Mouse (Mus musculus): Measurements from ENCODE around the gene Fgfr2. TPM values are rescaled to one million over a fixed set of nuclear protein-coding genes. Genes with fewer than 3 reads are reported as not detected.
"Not testable (repeated sequence)": the region's sequence is repeated elsewhere in the genome, so short reads cannot be mapped to it uniquely, and the experiment has no call there.

Gene Fgfr2
- polyA plus RNA-seq, 1 experiment, result 0.17 TPM

DNA sequence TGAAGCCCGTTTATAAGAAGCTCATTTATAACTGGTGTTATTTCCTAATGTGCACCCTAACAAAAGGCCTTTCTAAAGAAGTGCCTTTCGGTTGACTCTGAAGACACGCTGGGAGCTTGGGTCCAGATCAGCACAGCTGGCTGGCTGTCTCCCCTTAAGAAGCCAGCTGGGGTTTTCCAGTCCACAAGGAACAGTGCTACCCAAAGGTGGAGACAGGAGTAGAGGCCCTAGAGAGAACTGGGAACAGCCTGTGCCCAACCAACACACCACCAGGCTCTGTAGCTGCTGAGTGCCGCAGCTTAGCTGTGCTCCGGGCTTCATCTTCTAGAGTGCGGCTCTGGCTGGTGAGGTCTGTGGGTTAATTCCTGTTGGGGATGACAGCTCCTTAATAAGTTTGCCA lies 22.1 kb downstream of the Fgfr2 start:
- H3K4me3 ChIP-seq, result no peak overlapping the region
- H3K36me3 ChIP-seq (ENCODE audit: control insufficient read depth, insufficient read depth), result no peaks in the 10 kb centered on the region
- H3K4me2 ChIP-seq (ENCODE audit: low read depth), result no peak overlapping the region
- TF ChIP-seq TCF3 (IDR thresholded peaks at IDR 0.05; ENCODE audit: insufficient read length, low read depth), result no peak
- TF ChIP-seq REST (IDR thresholded peaks at IDR 0.05; ENCODE audit: insufficient read depth, insufficient read length), result no peak
- TF ChIP-seq MYOG (IDR thresholded peaks at IDR 0.05; ENCODE audit: control insufficient read depth in 1 of 3, insufficient read depth in 1 of 3, insufficient read length in 2 of 3, low read depth in 2 of 3), result no peak
- no peak for TF ChIP-seq CEBPB (IDR thresholded peaks at IDR 0.05; ENCODE audit: insufficient read depth, poor library complexity, severe bottlenecking)
- TF ChIP-seq MYOD1 (IDR thresholded peaks at IDR 0.05; ENCODE audit: control insufficient read depth in 1 of 3, insufficient read length in 2 of 3, low read depth in 2 of 3), result no peak
- no peak for TF ChIP-seq USF1 (IDR thresholded peaks at IDR 0.05; ENCODE audit: low read depth)
- TF ChIP-seq E2F4 (IDR thresholded peaks at IDR 0.05; ENCODE audit: insufficient read depth), result no peak
- no peak for TF ChIP-seq SRF (IDR thresholded peaks at IDR 0.05; ENCODE audit: control insufficient read depth, insufficient read length, low read depth)
- no peaks in the 10 kb centered on the region for H3K27me3 ChIP-seq (ENCODE audit: control insufficient read depth, insufficient read depth, insufficient read length)
- H3K79me2 ChIP-seq (ENCODE audit: control insufficient read depth, insufficient read depth), result peaks cover 90% of the 10 kb centered on the region
- H3ac ChIP-seq (ENCODE audit: control insufficient read depth, insufficient read length), result no peak overlapping the region

- H3K36me3 ChIP-seq (ENCODE audit: control insufficient read depth, insufficient read depth), result no peaks in the 10 kb centered on the region
- TF ChIP-seq MYOG (IDR thresholded peaks at IDR 0.05; ENCODE audit: control insufficient read depth in 1 of 3, insufficient read depth in 1 of 3, insufficient read length in 2 of 3, low read depth in 2 of 3) (no peak), POLR2AphosphoS2 (IDR thresholded peaks at IDR 0.05; ENCODE audit: insufficient read length, low read depth) (no peak), POLR2A (IDR thresholded peaks at IDR 0.05; ENCODE audit: insufficient read length, low read depth) (no peak)
- H3K4me3 ChIP-seq, result no peak overlapping the region
- H3ac ChIP-seq (ENCODE audit: control insufficient read depth, insufficient read length), result no peak overlapping the region
- no peaks in the 10 kb centered on the region for H3K27me3 ChIP-seq (ENCODE audit: control insufficient read depth, insufficient read depth, insufficient read length)
- H3K4me2 ChIP-seq (ENCODE audit: low read depth), result no peak overlapping the region
- peaks cover 88% of the 10 kb centered on the region for H3K79me2 ChIP-seq (ENCODE audit: control insufficient read depth, insufficient read depth)
Observed at GRCm38 (mm10) chr7:133100178-133100577, 23.0 kb downstream of the Fgfr2 start.

DNA sequence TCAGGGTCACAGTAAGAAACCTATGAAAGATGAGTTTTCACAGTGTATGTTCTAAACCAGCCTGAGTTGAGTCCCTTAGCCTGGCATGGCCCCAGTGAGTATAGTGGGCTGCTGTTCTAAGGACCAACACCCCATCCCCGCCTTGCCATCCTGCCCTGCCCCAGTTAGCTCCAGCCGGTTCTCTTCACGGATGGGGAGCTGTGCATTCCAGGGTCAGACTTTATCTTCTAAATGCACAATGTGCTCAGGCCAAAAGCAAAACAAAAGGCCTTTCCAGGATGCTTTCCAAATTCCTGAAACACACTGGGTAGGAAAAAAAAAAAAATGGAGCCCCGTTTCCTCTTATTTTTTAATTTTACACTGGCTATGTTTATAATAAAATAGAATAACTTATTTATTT lies 23.9 kb downstream of the Fgfr2 start:
- Histone ChIP-seq H3K36me3 (ENCODE audit: control insufficient read depth, insufficient read depth) (no peaks in the 10 kb centered on the region), H3K27me3 (ENCODE audit: control insufficient read depth, insufficient read depth, insufficient read length) (no peaks in the 10 kb centered on the region), H3ac (ENCODE audit: control insufficient read depth, insufficient read length) (no peak overlapping the region), H3K4me3 (no peak overlapping the region), H3K4me2 (ENCODE audit: low read depth) (no peak overlapping the region), H3K79me2 (ENCODE audit: control insufficient read depth, insufficient read depth) (peaks cover 88% of the 10 kb centered on the region)
- TF ChIP-seq POLR2A (IDR thresholded peaks at IDR 0.05; ENCODE audit: insufficient read length, low read depth) (no peak), MYOD1 (IDR thresholded peaks at IDR 0.05; ENCODE audit: control insufficient read depth in 1 of 3, insufficient read length in 2 of 3, low read depth in 2 of 3) (no peak), CEBPB (IDR thresholded peaks at IDR 0.05; ENCODE audit: insufficient read depth, poor library complexity, severe bottlenecking) (no peak), TCF12 (IDR thresholded peaks at IDR 0.05; ENCODE audit: insufficient read depth, poor library complexity, severe bottlenecking) (no peak), E2F4 (IDR thresholded peaks at IDR 0.05; ENCODE audit: insufficient read depth) (no peak), SRF (IDR thresholded peaks at IDR 0.05; ENCODE audit: control insufficient read depth, insufficient read length, low read depth) (no peak), MAX (IDR thresholded peaks at IDR 0.05; ENCODE audit: low read depth) (no peak), POLR2AphosphoS2 (IDR thresholded peaks at IDR 0.05; ENCODE audit: insufficient read length, low read depth) (no peak), TCF3 (IDR thresholded peaks at IDR 0.05; ENCODE audit: insufficient read length, low read depth) (no peak), REST (IDR thresholded peaks at IDR 0.05; ENCODE audit: insufficient read depth, insufficient read length) (no peak), USF1 (IDR thresholded peaks at IDR 0.05; ENCODE audit: low read depth) (no peak), MYOG (IDR thresholded peaks at IDR 0.05; ENCODE audit: control insufficient read depth in 1 of 3, insufficient read depth in 1 of 3, insufficient read length in 2 of 3, low read depth in 2 of 3) (no peak)

DNA sequence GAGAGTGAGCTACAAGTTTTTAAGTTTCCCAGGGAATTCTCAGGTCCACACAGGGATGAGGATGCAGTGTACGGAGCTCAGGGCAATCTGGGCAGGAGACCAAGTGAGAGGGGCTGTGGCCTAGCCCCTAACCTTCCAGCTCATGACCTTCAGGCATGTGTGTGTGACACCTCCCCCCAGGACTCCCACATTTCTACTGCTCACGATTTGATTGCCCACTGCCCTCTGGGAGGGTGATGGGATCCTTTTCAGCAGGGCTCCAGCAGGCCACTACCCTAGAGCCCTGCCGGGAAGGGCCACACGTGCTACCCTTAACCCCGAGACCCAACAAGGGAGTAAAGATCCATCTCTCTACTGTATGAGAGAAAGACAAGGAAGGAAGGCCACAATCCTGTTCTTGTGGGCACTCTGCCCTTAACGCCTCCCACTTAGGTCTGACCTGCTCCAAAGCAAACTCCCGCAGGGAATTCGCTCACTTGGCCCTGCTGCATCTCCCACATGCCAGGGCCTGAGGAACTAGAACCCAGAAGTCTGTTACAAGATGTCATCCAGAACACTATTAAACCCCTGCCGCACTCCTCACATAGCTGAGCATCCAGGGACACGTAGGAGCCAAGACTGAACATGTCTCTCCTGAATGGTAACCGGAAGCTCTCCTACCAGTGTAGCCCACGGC lies 24.9 kb downstream of the Fgfr2 start:
- Histone ChIP-seq H3K79me2 (ENCODE audit: control insufficient read depth, insufficient read depth) (peaks cover 86% of the 10 kb centered on the region), H3K27me3 (ENCODE audit: control insufficient read depth, insufficient read depth, insufficient read length) (no peaks in the 10 kb centered on the region), H3K36me3 (ENCODE audit: control insufficient read depth, insufficient read depth) (no peaks in the 10 kb centered on the region), H3K4me3 (no peak overlapping the region), H3K4me2 (ENCODE audit: low read depth) (no peak overlapping the region), H3ac (ENCODE audit: control insufficient read depth, insufficient read length) (no peak overlapping the region)
- TF ChIP-seq E2F4 (IDR thresholded peaks at IDR 0.05; ENCODE audit: insufficient read depth), result no peak
- no peak for TF ChIP-seq TCF12 (IDR thresholded peaks at IDR 0.05; ENCODE audit: insufficient read depth, poor library complexity, severe bottlenecking)
- no peak for TF ChIP-seq POLR2AphosphoS2 (IDR thresholded peaks at IDR 0.05; ENCODE audit: insufficient read length, low read depth)
- no peak for TF ChIP-seq MAX (IDR thresholded peaks at IDR 0.05; ENCODE audit: low read depth)
- TF ChIP-seq SRF (IDR thresholded peaks at IDR 0.05; ENCODE audit: control insufficient read depth, insufficient read length, low read depth), result no peak
- TF ChIP-seq USF1 (IDR thresholded peaks at IDR 0.05; ENCODE audit: low read depth), result no peak
- TF ChIP-seq MYOG (IDR thresholded peaks at IDR 0.05; ENCODE audit: control insufficient read depth in 1 of 3, insufficient read depth in 1 of 3, insufficient read length in 2 of 3, low read depth in 2 of 3), result no peak
- no peak for TF ChIP-seq CEBPB (IDR thresholded peaks at IDR 0.05; ENCODE audit: insufficient read depth, poor library complexity, severe bottlenecking)
- TF ChIP-seq TCF3 (IDR thresholded peaks at IDR 0.05; ENCODE audit: insufficient read length, low read depth), result no peak
- TF ChIP-seq REST (IDR thresholded peaks at IDR 0.05; ENCODE audit: insufficient read depth, insufficient read length), result no peak
- no peak for TF ChIP-seq MYOD1 (IDR thresholded peaks at IDR 0.05; ENCODE audit: control insufficient read depth in 1 of 3, insufficient read length in 2 of 3, low read depth in 2 of 3)
- TF ChIP-seq POLR2A (IDR thresholded peaks at IDR 0.05; ENCODE audit: insufficient read length, low read depth), result no peak

GRCm38 (mm10) chr7:133095610-133096009 lies 27.5 kb downstream of the Fgfr2 start:
- not testable (repeated sequence) for H3K4me3 ChIP-seq; H3K4me2 ChIP-seq (ENCODE audit: low read depth); H3K27me3 ChIP-seq (ENCODE audit: control insufficient read depth, insufficient read depth, insufficient read length); H3K36me3 ChIP-seq (ENCODE audit: control insufficient read depth, insufficient read depth); H3ac ChIP-seq (ENCODE audit: control insufficient read depth, insufficient read length)
- H3K79me2 ChIP-seq (ENCODE audit: control insufficient read depth, insufficient read depth), result peaks cover 86% of the 10 kb centered on the region
